Mouse (Mus musculus) hindbrain, embryonic 11.5 days (tissue): ENCODE data around the gene Kif27. TPM values are rescaled to one million over a fixed set of nuclear protein-coding genes. Genes with fewer than 3 reads are reported as not detected.
"Not testable (repeated sequence)": the region's sequence is repeated elsewhere in the genome, so short reads cannot be mapped to it uniquely, and the experiment has no call there.

Experiments used
- ATAC-seq: fragments of 200-750 bp; cut with Nextera tagmentation; 2 replicates; pipeline ENCODE4 v1.8.0; 2017; ENCODE audit warnings: mild to moderate bottlenecking, moderate TSS enrichment, moderate library complexity; ENCODE audit not compliant: low FRiP score
- DNase-seq: peaks from one replicate; pipeline ENCODE4 v3.0.0-alpha.2; 2015; ENCODE audit warnings: low spot score
- H3K27ac ChIP-seq: fragments of 300-500 bp; sonication (generic); 2 replicates; pipeline ENCODE4 v1.5.1; 2014; ENCODE audit warnings: mild to moderate bottlenecking, low read depth, low read length
- H3K27me3 ChIP-seq: fragments of 300-500 bp; sonication (generic); 2 replicates; pipeline ENCODE4 v1.6.1; 2014; ENCODE audit warnings: mild to moderate bottlenecking, low read length, moderate library complexity, mixed read lengths; ENCODE audit not compliant: control insufficient read depth, insufficient read depth
- H3K36me3 ChIP-seq: fragments of 300-500 bp; sonication (generic); 2 replicates; pipeline ENCODE4 v1.6.1; 2014; ENCODE audit warnings: mild to moderate bottlenecking, low read length, moderate library complexity, mixed read lengths; ENCODE audit not compliant: control insufficient read depth, insufficient read depth
- H3K4me1 ChIP-seq: fragments of 300-500 bp; sonication (generic); replicated peaks from 2 replicates; pipeline ENCODE4 v1.6.1; 2014; ENCODE audit warnings: low read length, mixed read lengths; ENCODE audit not compliant: control insufficient read depth, insufficient read depth
- H3K4me2 ChIP-seq: fragments of 300-500 bp; sonication (generic); replicated peaks from 2 replicates; pipeline ENCODE4 v1.6.1; 2014; ENCODE audit warnings: mild to moderate bottlenecking, low read depth, low read length
- H3K4me3 ChIP-seq: fragments of 300-500 bp; sonication (generic); 2 replicates; pipeline ENCODE4 v1.5.1; 2014; ENCODE audit warnings: low read depth, low read length
- H3K9ac ChIP-seq: fragments of 300-500 bp; sonication (generic); 2 replicates; pipeline ENCODE4 v1.6.1; 2014; ENCODE audit warnings: low read depth, low read length
- H3K9me3 ChIP-seq: fragments of 300-500 bp; sonication (generic); 2 replicates; pipeline ENCODE4 v1.6.1; 2016; ENCODE audit warnings: low read length; ENCODE audit not compliant: control insufficient read depth
- WGBS: fragments of 180-500 bp; shearing (Covaris S2); extraction: QIAGEN DNeasy Blood & Tissue Kit; methylation state at CpG from one replicate; pipeline ENCODE4 v1.1.7; 2014; 5-methylcytosine and 5-hydroxymethylcytosine counted together
- polyA plus RNA-seq: library from polyadenylated mRNA; unstranded; fragments of >200 nt; fragmentation: Nextera tagmentation; extraction: Ambion mirVana; gene quantifications from 2 replicates; pipeline ENCODE4 v1.2.1, GENCODE M21; 2014

Gene Kif27
- 1.4 and 2.5 TPM in 2 replicates for polyA plus RNA-seq

DNA sequence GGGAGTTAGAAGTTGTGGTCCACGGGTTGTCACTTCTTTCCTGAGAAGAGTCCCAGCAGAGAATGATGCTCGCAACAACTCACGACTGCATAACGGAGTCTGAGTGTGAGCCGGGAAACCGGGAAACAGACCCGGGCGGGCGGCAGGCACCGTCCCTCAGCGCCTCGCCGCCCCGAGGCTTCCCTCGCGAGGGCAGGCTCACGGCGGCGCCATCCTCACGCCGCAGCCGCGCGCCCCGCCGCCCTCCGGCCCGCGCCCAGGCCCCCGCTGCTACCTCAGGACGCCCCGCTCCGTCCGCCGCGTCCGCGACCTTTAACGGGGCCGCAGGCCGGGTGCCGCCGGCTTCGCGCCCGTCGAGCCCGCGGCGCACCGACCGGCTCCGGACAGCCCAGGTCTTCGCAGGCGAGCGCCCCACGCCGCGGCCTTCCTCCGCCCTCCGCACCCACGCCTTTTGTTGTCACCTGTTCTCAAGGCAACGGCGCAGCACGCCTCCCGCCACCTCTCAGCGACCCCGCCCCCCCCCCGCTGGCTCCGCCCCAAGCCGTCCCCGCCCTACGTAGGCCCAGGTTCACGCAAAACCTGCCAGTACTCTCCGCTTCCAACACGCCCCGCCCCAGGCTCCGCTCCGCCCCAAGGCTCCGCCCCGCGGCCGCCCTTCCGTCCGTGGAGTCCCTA, at the start of gene Kif27:
TSS of gene Kif27 (minus strand) at position 494 of the 675 bp plus-strand sequence.
- no peak within 1 kb of the TSS for H3K27ac ChIP-seq
- under 1% methylated on average over 61 of the region's 85 CpGs for WGBS

DNA sequence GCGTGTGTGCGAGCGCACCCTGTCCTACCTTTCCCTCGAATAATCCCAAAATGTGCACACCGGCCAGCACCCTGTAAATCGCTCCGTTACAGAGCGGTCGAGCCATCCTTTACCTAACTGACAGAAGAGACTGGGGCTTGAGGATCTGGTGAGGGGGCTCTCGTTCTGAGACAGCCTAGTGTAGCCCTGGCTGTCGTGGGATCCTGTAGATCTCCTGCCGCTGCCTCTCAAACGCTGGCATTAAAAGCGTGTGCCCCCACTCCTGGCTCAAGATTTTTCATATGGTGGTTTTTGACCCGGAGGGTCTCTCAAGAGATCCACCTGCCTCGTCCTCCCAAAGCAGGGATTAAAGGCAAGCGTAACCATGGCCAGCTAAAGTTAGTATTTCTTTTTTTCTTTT, 44.3 kb upstream of the Kif27 start, which contains the start of gene Hnrnpk:
TSS of gene Hnrnpk (minus strand) at position 101 of the 400 bp plus-strand sequence.
- not testable (repeated sequence) for H3K9me3 ChIP-seq, H3K36me3 ChIP-seq, ATAC-seq, H3K27me3 ChIP-seq, H3K4me1 ChIP-seq
- Histone ChIP-seq H3K9ac (peak within 1 kb of the TSS; percentile 100), H3K4me2 (peak within 1 kb of the TSS; percentile 58), H3K27ac (peak within 1 kb of the TSS; percentile 98), H3K4me3 (peak within 1 kb of the TSS; percentile 82)
- DNase-seq, result peak; percentile 27
- WGBS, result 8% methylated on average over 17 of the region's 17 CpGs

More for the DNA sequence above, at the start of gene Kif27:
- no peaks in the 10 kb centered on the region for H3K4me1 ChIP-seq
- no peaks in the 10 kb centered on the region for H3K27me3 ChIP-seq
- ATAC-seq (peak; percentile 96), DNase-seq (peak; percentile 87)
- peak within 1 kb of the TSS; percentile 65 for H3K9ac ChIP-seq
- H3K36me3 ChIP-seq, result no peaks in the 10 kb centered on the region
- peak within 1 kb of the TSS; percentile 69 for H3K4me3 ChIP-seq
- H3K4me2 ChIP-seq, result peak within 1 kb of the TSS; percentile 98
- H3K9me3 ChIP-seq, result no peaks in the 10 kb centered on the region

GRCm38 (mm10) chr13:58402744-58403110, 43.8 kb upstream of the Kif27 start:
- DNase-seq (no peak), ATAC-seq (peak; percentile 67)
- H3K9ac ChIP-seq, result peak overlapping the region; percentile 100
- peak overlapping the region; percentile 98 for H3K27ac ChIP-seq
- peak overlapping the region; percentile 82 for H3K4me3 ChIP-seq
- peak overlapping the region; percentile 58 for H3K4me2 ChIP-seq
- H3K36me3 ChIP-seq, result peaks cover 1% of the 10 kb centered on the region
- H3K27me3 ChIP-seq, result no peaks in the 10 kb centered on the region
- no peaks in the 10 kb centered on the region for H3K4me1 ChIP-seq
- WGBS, result 0% methylated on average over 17 of the region's 48 CpGs
- H3K9me3 ChIP-seq, result no peaks in the 10 kb centered on the region

DNA sequence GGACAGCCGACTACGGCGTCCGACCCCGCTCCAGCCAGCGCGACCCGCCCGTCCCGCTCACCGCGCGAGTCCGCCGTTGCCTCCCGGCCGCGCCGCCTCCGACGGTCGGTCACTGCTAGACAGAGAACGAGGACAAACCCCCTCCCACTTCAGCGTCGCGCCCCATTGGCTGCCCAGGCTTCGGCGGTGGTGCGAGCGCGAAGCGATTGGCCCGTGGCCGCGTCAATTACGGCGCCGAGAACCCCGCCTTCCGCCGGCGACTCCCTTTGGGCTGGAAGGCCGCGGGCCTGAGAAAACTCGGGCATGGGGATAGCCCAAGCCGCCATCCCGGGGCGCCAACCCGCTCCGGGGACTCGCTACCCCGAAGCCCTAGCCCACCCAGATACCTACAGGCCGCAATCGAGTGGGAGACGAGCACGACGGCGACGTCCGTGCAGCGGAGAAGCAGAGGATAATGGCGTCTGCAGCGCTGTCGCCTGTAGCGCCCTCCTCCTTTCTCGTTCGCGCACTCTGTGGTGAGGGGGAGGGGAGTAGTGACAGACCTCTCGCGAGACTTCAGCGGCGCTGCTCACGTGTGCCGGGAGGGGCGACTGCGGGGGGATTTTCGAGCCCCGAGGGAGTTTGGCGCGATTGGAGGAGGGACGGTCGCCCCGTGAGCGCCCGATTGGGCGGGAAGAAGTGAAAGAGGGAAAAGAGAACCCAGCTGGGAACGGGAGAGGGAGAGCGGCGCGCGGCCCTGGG, 43.3 kb upstream of the Kif27 start, which contains the start of gene Rmi1:
TSS of gene Rmi1 (plus strand) at position 246 of the 741 bp plus-strand sequence.
- ATAC-seq, result peak; percentile 96
- Histone ChIP-seq H3K27ac (peak within 1 kb of the TSS; percentile 98), H3K27me3 (no peaks in the 10 kb centered on the region), H3K9ac (peak within 1 kb of the TSS; percentile 100), H3K4me3 (peak within 1 kb of the TSS; percentile 82), H3K9me3 (no peaks in the 10 kb centered on the region), H3K36me3 (peaks cover 4% of the 10 kb centered on the region), H3K4me1 (no peaks in the 10 kb centered on the region), H3K4me2 (peak within 1 kb of the TSS; percentile 64)
- DNase-seq, result peak; percentile 98
- WGBS, result under 1% methylated on average over 70 of the region's 91 CpGs

DNA sequence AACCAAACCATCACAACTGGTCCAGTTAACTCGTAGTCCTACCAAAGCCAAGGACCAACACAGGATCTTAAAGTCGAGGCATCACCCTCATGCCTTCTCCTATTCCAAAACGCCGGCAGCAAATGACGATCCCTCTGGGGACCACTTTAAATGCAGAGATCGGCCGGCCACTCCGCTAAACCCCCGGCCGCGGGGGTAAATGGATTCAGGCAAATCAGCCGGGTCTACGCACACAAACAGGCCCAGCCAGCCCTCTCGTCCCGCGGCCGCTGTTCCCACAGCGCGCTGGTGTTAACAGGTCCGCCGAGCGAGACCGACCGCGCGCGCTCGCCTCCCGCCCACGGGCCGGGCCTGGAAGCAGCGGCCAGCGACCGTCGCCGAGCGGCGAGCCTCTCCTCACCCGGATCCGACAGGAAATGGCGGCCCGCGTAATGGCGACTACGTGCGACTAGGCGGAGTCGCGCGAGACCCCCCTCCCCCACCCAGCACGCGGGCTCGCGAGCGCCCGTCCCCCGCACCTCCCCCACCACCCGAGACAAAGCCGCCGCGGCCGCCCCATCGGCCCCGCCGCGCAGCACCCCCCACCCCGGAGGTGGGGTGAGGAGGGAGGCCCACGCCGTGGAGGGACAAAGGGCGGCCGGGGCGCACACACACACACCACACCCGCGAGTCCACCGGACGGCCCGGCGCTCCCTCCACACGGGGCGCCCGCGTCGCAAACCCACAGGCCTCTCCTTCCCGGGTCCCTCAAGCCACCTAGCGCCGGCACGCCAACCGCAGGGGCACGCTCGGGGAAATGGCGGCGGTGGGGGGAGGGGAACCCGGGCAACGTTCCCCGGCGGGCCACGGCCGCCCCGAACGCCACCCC, 42.4 kb upstream of the Kif27 start:
- Histone ChIP-seq H3K36me3 (peaks cover 4% of the 10 kb centered on the region), H3K9ac (peak overlapping the region; percentile 100), H3K27me3 (no peaks in the 10 kb centered on the region), H3K9me3 (no peaks in the 10 kb centered on the region), H3K4me2 (peak overlapping the region; percentile 64), H3K27ac (peak overlapping the region; percentile 98), H3K4me3 (peak overlapping the region; percentile 82), H3K4me1 (no peaks in the 10 kb centered on the region)
- WGBS, result under 1% methylated on average over 42 of the region's 100 CpGs
- DNase-seq (peak; percentile 84), ATAC-seq (peak; percentile 66)

DNA sequence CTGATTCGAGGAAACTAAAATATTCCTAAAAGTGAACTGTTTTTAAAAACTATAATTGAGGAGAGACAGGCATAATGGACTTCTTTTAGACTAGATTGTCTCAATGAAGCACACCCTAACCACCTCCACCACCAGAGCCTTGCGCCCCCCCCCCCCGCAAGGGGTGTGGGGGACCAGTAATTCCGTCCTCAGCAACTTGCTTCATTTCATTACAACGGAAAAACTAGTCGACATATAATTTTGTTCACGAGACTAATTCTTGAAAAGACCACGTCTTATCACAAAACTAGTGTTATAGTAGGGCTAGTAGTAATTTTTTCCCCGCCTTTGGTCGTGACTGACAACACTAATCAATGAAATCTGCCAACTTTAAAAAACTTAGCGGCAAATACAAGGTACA, 41.7 kb upstream of the Kif27 start:
- H3K4me2 ChIP-seq, result peak overlapping the region; percentile 64
- DNase-seq (peak; percentile 46), ATAC-seq (no peak)
- no peak overlapping the region for H3K27ac ChIP-seq
- peak overlapping the region; percentile 100 for H3K9ac ChIP-seq
- peak overlapping the region; percentile 82 for H3K4me3 ChIP-seq
- H3K27me3 ChIP-seq, result no peaks in the 10 kb centered on the region
- no peaks in the 10 kb centered on the region for H3K9me3 ChIP-seq
- peaks cover 8% of the 10 kb centered on the region for H3K36me3 ChIP-seq
- H3K4me1 ChIP-seq, result no peaks in the 10 kb centered on the region
- WGBS, result 1% methylated on average over 11 of the region's 11 CpGs

GRCm38 (mm10) chr13:58397651-58398050, 38.7 kb upstream of the Kif27 start:
- no peak overlapping the region for H3K9ac ChIP-seq
- no peaks in the 10 kb centered on the region for H3K4me1 ChIP-seq
- DNase-seq (no peak), ATAC-seq (no peak)
- H3K9me3 ChIP-seq, result no peaks in the 10 kb centered on the region
- H3K36me3 ChIP-seq, result peaks cover 14% of the 10 kb centered on the region
- H3K27ac ChIP-seq, result no peak overlapping the region
- H3K4me2 ChIP-seq, result no peak overlapping the region
- no peaks in the 10 kb centered on the region for H3K27me3 ChIP-seq
- no peak overlapping the region for H3K4me3 ChIP-seq
- WGBS, result 93% methylated on average over 13 of the region's 13 CpGs

DNA sequence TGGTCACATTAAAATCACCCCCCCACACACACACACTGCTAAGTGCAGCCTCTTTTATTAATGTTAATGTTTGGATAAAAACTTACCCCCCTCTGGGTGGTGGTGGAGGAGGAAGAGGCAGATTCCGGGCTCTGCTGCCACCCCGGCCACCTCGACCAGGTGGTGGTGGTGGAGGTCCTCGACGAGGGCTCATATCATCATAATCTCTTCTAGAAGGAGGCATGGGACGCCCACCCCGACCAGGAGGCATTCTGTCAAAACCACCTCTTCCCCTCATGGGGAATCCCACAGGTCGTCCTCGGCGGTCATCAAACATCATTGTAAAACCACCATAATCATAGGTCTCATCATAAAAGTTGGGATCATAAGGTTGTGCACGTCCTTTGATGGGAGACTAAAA, 35.5 kb upstream of the Kif27 start:
- ATAC-seq, H3K4me2 ChIP-seq, H3K9ac ChIP-seq, H3K4me1 ChIP-seq, DNase-seq, H3K4me3 ChIP-seq, H3K9me3 ChIP-seq, H3K27me3 ChIP-seq, H3K27ac ChIP-seq: not testable (repeated sequence)
- H3K36me3 ChIP-seq, result peaks cover 16% of the 10 kb centered on the region
- 87% methylated on average over 11 of the region's 11 CpGs for WGBS
